Mouse (Mus musculus) lung, embryonic 16.5 days (tissue): ENCODE data around the gene Prkcb. TPM values are rescaled to one million over a fixed set of nuclear protein-coding genes. Genes with fewer than 3 reads are reported as not detected.

Experiments
- ATAC-seq: fragments of 200-750 bp; cut with Nextera tagmentation; 2 replicates; pipeline ENCODE4 v1.8.0; 2017; ENCODE audit warnings: low read depth, mild to moderate bottlenecking, moderate library complexity
- H3K27ac ChIP-seq: fragments of 300-500 bp; sonication (generic); 2 replicates; pipeline ENCODE4 v1.5.1; 2014; ENCODE audit warnings: mild to moderate bottlenecking, control low read depth, low read length
- H3K27me3 ChIP-seq: fragments of 300-500 bp; sonication (generic); 2 replicates; pipeline ENCODE4 v1.6.1; 2014; ENCODE audit warnings: low read depth, low read length, mixed read lengths; ENCODE audit not compliant: control insufficient read depth, insufficient read depth
- H3K36me3 ChIP-seq: fragments of 300-500 bp; sonication (generic); 2 replicates; pipeline ENCODE4 v1.6.1; 2014; ENCODE audit warnings: low read length; ENCODE audit not compliant: control insufficient read depth, insufficient read depth
- H3K4me1 ChIP-seq: fragments of 300-500 bp; sonication (generic); replicated peaks from 2 replicates; pipeline ENCODE4 v1.6.1; 2014; ENCODE audit warnings: low read length, mixed read lengths; ENCODE audit not compliant: control insufficient read depth, insufficient read depth
- H3K4me2 ChIP-seq: fragments of 300-500 bp; sonication (generic); 2 replicates; pipeline ENCODE4 v1.6.1; 2014; ENCODE audit warnings: low read depth, low read length, control low read depth
- H3K4me3 ChIP-seq: fragments of 300-500 bp; sonication (generic); 2 replicates; pipeline ENCODE4 v1.5.1; 2014; ENCODE audit warnings: mild to moderate bottlenecking, low read length, control low read depth
- H3K9ac ChIP-seq: fragments of 300-500 bp; sonication (generic); 2 replicates; pipeline ENCODE4 v1.6.1; 2014; ENCODE audit warnings: low read length, control low read depth
- H3K9me3 ChIP-seq: fragments of 300-500 bp; sonication (generic); 2 replicates; pipeline ENCODE4 v1.6.1; 2016; ENCODE audit warnings: low read length; ENCODE audit not compliant: control insufficient read depth
- WGBS: fragments of 180-500 bp; shearing (Covaris S2); extraction: QIAGEN DNeasy Blood & Tissue Kit; methylation state at CpG from one replicate; pipeline ENCODE4 v1.1.7; 2014; 5-methylcytosine and 5-hydroxymethylcytosine counted together
- polyA plus RNA-seq: library from polyadenylated mRNA; unstranded; fragments of >200 nt; fragmentation: Nextera tagmentation; extraction: Ambion mirVana; gene quantifications from 2 replicates; pipeline ENCODE4 v1.2.1, GENCODE M21; 2015

The Prkcb gene
- polyA plus RNA-seq, 1 experiment from 2014 or later = 4.1 TPM

- Histone ChIP-seq H3K27me3 (no peaks in the 10 kb centered on the region), H3K36me3 (no peaks in the 10 kb centered on the region), H3K9ac (no peak overlapping the region), H3K9me3 (no peaks in the 10 kb centered on the region), H3K4me2 (no peak overlapping the region), H3K27ac (no peak overlapping the region), H3K4me1 (no peaks in the 10 kb centered on the region), H3K4me3 (no peak overlapping the region)
- 72% methylated on average over 3 of the region's 3 CpGs for WGBS
- ATAC-seq = no peak
These were observed 256.1 kb downstream of the Prkcb start for GRCm38 (mm10) chr7:122544616-122545015.

- H3K36me3 ChIP-seq = no peaks in the 10 kb centered on the region
- no peak overlapping the region for H3K27ac ChIP-seq
- WGBS = 62% methylated on average over 6 of the region's 6 CpGs
- H3K9ac ChIP-seq = no peak overlapping the region
- H3K4me3 ChIP-seq = no peak overlapping the region
- no peaks in the 10 kb centered on the region for H3K9me3 ChIP-seq
- no peaks in the 10 kb centered on the region for H3K27me3 ChIP-seq
- H3K4me2 ChIP-seq = no peak overlapping the region
- no peak for ATAC-seq
- H3K4me1 ChIP-seq = peaks cover 6% of the 10 kb centered on the region; the same call in 1 of the 2 replicates
These were observed 268.1 kb downstream of the Prkcb start for GRCm38 (mm10) chr7:122556575-122557140.

- Histone ChIP-seq H3K9me3 (no peaks in the 10 kb centered on the region), H3K4me2 (no peak overlapping the region), H3K27me3 (no peaks in the 10 kb centered on the region), H3K4me1 (peaks cover 10% of the 10 kb centered on the region), H3K9ac (no peak overlapping the region), H3K36me3 (no peaks in the 10 kb centered on the region), H3K27ac (no peak overlapping the region), H3K4me3 (no peak overlapping the region)
- no peak for ATAC-seq
- WGBS = 42% methylated on average over 7 of the region's 7 CpGs
These were observed 269.7 kb downstream of the Prkcb start for GRCm38 (mm10) chr7:122558085-122558811.

- peak; percentile 53; the same call in 1 of the 2 replicates for ATAC-seq
- Histone ChIP-seq H3K9ac (no peak overlapping the region), H3K27me3 (no peaks in the 10 kb centered on the region), H3K4me3 (no peak overlapping the region), H3K27ac (no peak overlapping the region), H3K36me3 (no peaks in the 10 kb centered on the region), H3K4me1 (peaks cover 10% of the 10 kb centered on the region), H3K4me2 (no peak overlapping the region), H3K9me3 (no peaks in the 10 kb centered on the region)
- 18% methylated on average over 6 of the region's 6 CpGs for WGBS
These were observed 270.4 kb downstream of the Prkcb start for GRCm38 (mm10) chr7:122558912-122559311.

- Histone ChIP-seq H3K9ac (no peak overlapping the region), H3K27me3 (no peaks in the 10 kb centered on the region), H3K4me1 (peaks cover 10% of the 10 kb centered on the region), H3K4me3 (no peak overlapping the region), H3K4me2 (no peak overlapping the region), H3K36me3 (no peaks in the 10 kb centered on the region), H3K27ac (no peak overlapping the region), H3K9me3 (no peaks in the 10 kb centered on the region)
- WGBS = 29% methylated on average over 5 of the region's 5 CpGs
- ATAC-seq = no peak
These were observed 274.0 kb downstream of the Prkcb start for GRCm38 (mm10) chr7:122562586-122562985.

- WGBS = 53% methylated on average over 1 of the region's 1 CpGs
- Histone ChIP-seq H3K27me3 (no peaks in the 10 kb centered on the region), H3K4me1 (peaks cover 6% of the 10 kb centered on the region), H3K9ac (no peak overlapping the region), H3K9me3 (no peaks in the 10 kb centered on the region), H3K4me3 (no peak overlapping the region), H3K4me2 (no peak overlapping the region), H3K36me3 (no peaks in the 10 kb centered on the region), H3K27ac (no peak overlapping the region)
- ATAC-seq = no peak
These were observed 276.8 kb downstream of the Prkcb start for GRCm38 (mm10) chr7:122565371-122565770.

GRCm38 (mm10) chr7:122566011-122566410 is 277.5 kb downstream of the Prkcb start:
- no peaks in the 10 kb centered on the region for H3K9me3 ChIP-seq
- WGBS = 40% methylated on average over 7 of the region's 7 CpGs
- no peak overlapping the region for H3K4me3 ChIP-seq
- H3K27me3 ChIP-seq = no peaks in the 10 kb centered on the region
- peaks cover 6% of the 10 kb centered on the region for H3K4me1 ChIP-seq
- no peak overlapping the region for H3K9ac ChIP-seq
- no peak overlapping the region for H3K4me2 ChIP-seq
- no peak for ATAC-seq
- H3K27ac ChIP-seq = no peak overlapping the region
- no peaks in the 10 kb centered on the region for H3K36me3 ChIP-seq

- no peak overlapping the region for H3K9ac ChIP-seq
- 0 out of 2 replicates have a peak, but pooled peaks cover 2% of the 10 kb centered on the region for H3K4me1 ChIP-seq
- no peak overlapping the region for H3K4me3 ChIP-seq
- H3K4me2 ChIP-seq = no peak overlapping the region
- no peak overlapping the region for H3K27ac ChIP-seq
- no peaks in the 10 kb centered on the region for H3K27me3 ChIP-seq
- H3K9me3 ChIP-seq = no peaks in the 10 kb centered on the region
- ATAC-seq = no peak
- H3K36me3 ChIP-seq = no peaks in the 10 kb centered on the region
- 82% methylated on average over 7 of the region's 7 CpGs for WGBS
These were observed 280.2 kb downstream of the Prkcb start for GRCm38 (mm10) chr7:122568787-122569186.

GRCm38 (mm10) chr7:122570407-122570806 is 281.9 kb downstream of the Prkcb start:
- ATAC-seq = peak; percentile 84
- Histone ChIP-seq H3K4me1 (0 out of 2 replicates have a peak, but pooled peaks cover 2% of the 10 kb centered on the region), H3K27ac (no peak overlapping the region), H3K9ac (no peak overlapping the region), H3K4me3 (no peak overlapping the region), H3K36me3 (no peaks in the 10 kb centered on the region), H3K27me3 (no peaks in the 10 kb centered on the region), H3K4me2 (no peak overlapping the region), H3K9me3 (no peaks in the 10 kb centered on the region)
- 42% methylated on average over 4 of the region's 4 CpGs for WGBS
